Mouse (Mus musculus) monocyte, adult 2 months (primary cell): Measurements from ENCODE around the gene Klhdc10.
"Not testable (repeated sequence)": the region's sequence is repeated elsewhere in the genome, so short reads cannot be mapped to it uniquely, and the experiment has no call there.

ENCODE experiments used
- DNase-seq, 2 experiments: peaks; one replicate each; pipeline ENCODE4 v3.0.0; 2022; ENCODE audit warnings: low spot score in 2 of 2, low read depth in 1 of 2

Klhdc10 gene

DNA sequence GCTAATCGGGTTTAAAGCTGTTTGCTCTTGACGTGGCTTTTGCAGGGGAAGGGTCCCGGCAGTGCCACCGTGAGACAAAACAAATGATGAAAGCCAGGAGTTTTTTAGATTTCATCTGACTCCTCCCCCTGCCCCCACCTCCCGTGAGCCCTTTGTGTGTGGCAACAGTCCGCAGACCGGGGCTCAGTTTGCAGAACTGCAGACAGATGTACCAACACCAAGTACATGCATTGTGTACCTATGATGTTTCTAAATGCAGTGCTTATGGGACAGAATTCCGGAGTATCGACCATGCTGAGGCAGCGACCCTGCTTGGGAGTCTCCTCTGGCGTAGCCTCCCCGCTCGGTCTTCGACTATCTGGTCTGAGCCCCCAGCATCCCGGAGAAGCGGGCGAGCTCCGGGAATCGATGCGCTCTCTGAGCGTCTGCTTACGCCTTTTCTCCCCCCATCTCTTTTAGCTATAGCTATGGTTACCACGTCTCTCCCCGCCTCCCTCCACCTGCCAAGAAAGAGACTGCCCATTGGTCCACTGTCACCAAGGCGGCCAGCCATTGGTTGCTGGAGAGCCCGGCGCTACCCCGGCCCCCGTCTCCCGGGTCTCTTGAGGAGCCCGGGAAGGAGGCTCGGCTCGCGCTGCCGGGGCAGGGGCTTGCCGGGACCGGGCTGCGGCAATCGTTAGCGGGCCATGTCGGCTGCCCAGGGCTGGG lies at the start of gene Klhdc10:
Klhdc10 (plus strand) TSS at position 561 of the 708 bp plus-strand sequence.
- peak; percentile 93 to 95 for DNase-seq

DNA sequence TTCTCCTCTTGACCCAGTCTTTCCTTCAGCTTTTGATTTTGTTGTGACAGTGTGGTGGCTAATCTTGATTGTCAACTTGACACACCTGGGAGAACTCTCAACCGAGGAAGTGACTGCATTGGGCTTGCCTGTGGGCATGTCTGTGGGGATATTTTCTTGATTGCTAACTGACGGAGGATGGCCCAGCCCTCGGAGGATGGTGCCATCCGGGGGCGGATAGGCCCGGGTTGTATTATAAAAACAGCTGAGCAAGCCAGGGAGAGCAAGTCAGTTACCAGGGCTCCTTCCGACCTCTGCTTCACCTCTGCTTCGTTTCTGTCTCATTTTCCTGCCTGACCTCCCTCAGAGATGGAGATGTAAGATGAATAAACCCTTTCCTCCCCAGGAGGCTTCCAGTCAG lies 48.9 kb upstream of the Klhdc10 start:
- no peak for DNase-seq

DNA sequence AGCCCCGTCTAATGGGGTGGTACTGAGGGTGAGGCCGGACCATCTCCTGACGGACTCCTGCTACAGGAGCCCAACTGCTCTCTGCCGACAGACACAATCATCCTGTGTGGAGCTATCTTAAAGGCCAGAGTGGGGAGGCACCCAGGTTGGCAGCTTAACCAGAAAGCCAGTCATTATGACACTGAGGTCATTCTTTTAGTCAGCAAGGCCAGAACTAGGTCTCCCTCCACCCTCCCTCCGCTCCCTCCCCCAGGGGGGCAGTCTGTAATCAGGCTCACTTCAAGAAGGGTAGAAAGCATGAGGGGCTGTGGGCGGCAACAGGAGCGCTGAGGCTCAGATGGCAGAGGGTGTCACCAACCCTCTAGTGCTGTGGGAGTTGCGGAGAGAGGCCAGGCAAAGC lies 48.0 kb upstream of the Klhdc10 start:
- DNase-seq: no peak

- DNase-seq: peak in 1 of 2 experiments; percentile 32
Observed at GRCm38 (mm10) chr6:30354760-30355159, 46.9 kb upstream of the Klhdc10 start.

DNA sequence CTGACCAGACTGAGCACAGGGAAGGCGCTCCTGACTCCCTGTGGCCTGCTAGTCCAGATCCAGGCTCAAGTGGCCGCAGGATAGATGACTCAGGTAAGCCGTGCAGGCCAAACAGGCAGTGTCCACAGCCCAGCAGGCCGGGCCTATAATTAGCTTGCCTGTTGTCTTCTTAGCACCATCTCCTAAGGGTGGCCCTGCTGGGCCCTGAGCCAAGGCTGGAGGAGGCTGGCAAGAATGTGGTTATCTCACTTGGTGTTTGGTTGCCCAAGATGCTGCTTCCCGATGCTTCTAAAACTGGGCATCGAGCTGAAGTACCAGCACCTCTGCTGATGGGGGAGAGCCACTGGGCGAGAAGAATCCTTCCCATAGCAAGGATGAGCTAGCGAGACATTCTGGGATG lies 46.0 kb upstream of the Klhdc10 start:
- no peak for DNase-seq

GRCm38 (mm10) chr6:30356161-30356560 lies 45.5 kb upstream of the Klhdc10 start:
- DNase-seq: no peak

GRCm38 (mm10) chr6:30356680-30357079 lies 45.0 kb upstream of the Klhdc10 start:
- no peak for DNase-seq

GRCm38 (mm10) chr6:30357561-30358177 lies 44.0 kb upstream of the Klhdc10 start:
- DNase-seq: peak in 1 of 2 experiments; percentile 60

DNA sequence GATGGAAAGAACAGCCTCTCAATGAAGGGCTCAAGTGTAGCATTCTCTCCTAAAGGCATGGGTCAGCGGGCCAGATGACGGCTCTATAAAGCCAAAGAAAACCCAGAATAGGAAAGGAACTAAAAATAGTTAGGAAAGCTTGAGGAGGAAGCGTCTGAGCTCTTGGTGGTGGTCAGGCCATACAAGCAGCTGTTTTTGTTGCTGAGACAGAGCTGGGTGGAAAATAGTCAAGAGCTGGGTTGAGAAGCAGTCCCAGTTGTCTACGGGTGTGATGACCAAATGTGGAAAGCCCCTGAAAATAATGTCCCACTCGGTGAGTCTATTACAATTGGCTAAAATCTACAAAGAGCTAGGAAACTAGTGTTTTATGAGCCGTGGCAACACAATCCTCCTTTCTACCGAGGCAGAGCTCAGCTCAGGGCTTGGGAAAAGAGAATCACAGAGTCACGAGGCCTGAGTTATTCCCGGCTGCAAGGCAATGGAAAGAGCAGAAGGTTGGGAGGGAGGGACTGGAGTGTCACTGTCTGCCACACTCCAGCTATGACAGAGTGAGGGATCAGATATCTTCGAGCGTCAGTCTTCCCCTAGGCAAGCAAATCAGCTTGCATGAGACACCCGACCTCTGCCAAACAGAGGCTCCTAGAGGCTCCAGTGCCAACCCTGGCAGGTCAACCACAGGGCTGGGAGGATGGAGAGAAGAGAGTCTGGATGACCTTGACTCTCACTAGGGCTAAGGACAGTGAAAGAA lies 41.7 kb upstream of the Klhdc10 start:
- no peak for DNase-seq

DNA sequence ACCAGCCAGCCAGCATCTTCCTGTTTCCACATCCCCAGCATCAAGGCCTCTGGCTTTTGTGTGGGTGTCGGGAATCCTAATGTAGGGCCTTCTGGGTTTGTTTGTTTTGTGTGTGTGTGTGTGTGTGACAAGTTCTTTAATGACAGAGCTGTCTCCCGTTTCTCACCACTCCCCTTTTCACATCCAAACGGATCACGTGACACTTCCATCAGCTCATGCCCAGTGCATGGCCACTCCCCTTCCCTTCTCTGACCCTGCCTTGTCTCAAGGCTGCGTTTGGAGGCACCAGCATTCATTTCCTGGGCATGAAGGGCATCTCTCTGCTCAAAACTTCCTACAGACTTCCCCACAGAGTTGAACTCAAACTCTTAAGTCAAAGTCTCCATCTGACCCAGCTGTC lies 37.9 kb upstream of the Klhdc10 start:
- DNase-seq: no peak

DNA sequence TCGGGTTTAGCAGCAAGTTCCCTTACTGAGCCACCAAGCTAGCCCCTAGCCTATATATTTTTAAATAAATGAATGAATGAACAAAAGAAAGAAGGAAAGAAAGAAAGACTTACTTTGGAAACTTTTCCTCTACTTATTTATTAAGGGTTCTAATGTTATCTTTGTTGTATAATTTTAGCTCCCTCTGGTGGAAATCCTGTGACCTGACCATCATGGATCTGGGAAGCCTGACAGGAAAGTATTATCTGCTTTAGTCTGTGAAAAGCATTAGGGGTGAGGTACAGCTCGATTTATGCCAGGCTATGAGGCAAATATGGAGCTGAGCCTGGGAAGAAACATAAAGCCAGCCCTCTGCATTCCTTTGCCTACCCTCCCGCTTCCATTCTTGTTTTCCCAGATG lies 32.4 kb upstream of the Klhdc10 start:
- no peak for DNase-seq

GRCm38 (mm10) chr6:30372627-30373369 lies 28.9 kb upstream of the Klhdc10 start:
- no peak for DNase-seq

DNA sequence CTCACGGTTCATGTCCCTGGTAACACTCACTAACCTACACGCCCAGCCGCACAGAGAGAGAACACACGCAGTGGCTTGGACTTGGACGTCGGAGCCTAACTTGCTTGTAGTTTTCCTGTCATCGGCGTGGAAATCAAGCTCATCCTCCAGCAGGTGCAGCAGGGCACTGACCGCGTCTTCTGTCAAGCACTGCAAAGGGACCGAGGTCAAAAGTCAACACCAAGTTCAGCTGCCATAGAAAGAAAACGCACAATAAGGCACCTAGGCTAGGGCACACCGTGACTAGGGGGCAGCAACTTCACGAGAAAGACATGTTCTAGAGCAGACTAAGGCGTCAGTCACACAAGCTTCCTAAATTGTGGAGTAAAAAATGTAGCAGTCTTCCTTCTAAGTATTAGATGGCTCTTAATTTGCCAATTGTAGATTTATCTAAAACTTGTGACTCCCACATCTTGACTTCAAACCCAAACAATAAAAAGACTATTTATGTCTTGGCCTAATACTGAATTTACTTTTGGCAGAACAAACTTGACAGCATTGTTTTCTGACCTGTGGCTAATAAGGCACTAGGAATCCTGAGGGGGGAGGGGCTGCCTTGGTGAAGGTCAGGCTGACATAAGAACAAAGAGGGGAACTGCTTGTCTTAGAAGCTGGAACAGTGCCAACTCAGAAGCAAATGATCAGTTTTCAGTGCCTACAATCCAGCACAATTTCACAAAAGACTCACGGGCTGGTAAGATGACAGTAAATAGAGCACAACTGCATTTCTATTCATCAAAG lies 26.7 kb upstream of the Klhdc10 start:
- DNase-seq: no peak

DNA sequence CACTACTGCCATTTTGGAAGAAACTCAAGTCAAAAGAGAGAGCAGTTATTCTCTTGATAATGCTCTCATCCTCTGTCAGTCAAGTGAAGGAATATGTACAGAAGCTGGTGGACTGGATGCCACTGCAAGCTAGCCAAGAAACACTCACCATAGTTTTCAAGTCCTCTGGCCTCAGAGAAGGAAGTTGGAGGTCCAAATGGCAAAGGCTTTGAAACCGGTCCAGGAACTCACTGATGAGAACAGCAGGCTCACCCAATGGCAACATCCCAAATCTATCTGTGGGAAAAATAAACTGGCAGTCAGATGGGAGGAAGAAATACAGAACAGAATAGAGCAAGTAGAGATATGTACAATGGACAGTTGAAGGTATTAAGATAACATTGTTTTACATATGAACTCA lies 25.9 kb upstream of the Klhdc10 start:
- DNase-seq: no peak

DNA sequence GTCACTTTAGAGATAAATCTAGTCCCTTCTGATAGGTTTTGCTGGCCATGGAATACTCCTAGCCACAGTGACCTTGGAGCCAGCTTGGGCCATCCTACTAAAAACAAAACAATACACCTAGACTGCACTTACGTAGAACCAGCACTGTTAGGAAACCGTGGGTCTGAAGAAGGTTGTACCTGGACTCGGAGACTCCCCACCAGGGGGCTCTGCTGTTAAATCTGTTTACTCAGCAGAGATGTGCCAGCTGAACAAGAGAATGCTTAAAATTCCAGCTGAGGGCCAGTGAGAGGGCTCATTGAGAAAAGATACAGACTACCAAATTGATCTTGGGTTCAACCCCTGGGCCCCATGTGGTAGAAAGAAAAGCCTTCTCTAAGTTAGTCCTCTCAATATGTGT lies 20.6 kb upstream of the Klhdc10 start:
- DNase-seq: no peak

GRCm38 (mm10) chr6:30390271-30390670 lies 11.4 kb upstream of the Klhdc10 start:
- not testable (repeated sequence) for DNase-seq

DNA sequence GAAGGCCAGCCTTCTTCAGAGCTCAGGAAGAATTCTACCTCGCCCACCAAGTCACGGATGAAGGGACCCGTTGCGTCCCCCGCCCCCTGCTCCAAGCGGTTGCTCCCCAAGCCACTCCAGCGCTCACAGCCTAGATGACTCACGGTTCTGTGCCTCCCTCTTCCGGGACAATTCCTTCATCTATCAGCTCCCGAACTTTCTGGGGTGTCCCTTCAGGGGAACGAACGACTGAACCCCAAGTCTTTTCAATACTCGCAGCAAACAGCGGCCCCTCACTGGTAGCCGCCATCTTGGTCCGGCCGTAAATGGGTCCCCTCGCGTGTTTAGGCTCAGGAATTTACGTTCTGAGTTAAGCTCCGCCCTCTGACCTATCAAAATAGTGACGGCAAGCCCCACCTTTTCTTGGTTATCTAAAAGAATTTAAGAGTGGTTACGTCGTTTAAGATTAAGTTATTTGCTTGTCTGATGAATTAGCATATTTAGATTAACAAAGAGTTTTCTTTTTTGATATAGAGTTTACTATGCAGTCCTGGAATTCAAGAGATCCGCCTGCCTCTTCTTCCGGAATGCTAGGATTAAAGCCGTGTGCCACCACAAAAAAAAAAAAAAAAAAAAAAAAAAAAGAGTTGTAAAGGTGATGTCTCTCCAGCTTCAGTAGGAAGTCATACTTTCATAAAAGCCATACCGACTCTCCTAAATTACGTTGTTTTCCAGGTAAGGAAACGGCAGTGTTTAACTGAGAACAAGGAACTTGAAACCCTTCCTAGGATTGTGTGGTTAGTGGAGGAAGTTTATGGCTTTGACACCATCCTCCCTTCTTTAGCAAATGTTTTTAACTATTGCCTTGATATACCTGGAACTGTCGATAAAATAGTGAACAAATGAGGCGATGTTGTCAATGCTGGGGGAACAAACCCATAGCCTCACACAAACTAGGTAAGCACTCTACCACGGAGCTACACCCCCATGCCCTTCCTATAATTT lies 10.7 kb upstream of the Klhdc10 start, which contains the start of gene Zc3hc1:
Zc3hc1 (minus strand) TSS at position 315 of the 984 bp plus-strand sequence.
- peak; percentile 42 to 61 for DNase-seq

GRCm38 (mm10) chr6:30391996-30392395 lies 9.7 kb upstream of the Klhdc10 start:
- no peak for DNase-seq

DNA sequence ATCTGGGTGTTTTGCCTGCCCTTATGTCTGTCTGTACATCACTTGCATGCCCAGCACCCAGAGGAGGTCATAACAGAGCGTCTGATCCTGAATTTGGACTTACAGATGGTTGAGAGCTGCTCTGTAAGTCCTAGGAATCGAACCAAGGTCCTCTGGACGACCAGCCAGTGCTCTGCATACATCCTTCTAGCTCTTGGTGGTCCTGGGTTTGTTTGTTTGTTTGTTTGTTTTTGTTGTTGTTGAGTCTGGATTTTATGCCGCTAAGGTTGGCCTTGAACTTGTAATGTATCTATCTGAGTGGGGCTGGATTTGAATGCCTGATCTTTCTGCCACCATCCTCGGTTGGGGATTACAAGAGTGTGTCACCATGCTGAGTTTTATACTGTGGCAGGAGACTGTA lies 1.5 kb upstream of the Klhdc10 start:
- DNase-seq: no peak
